Mouse (Mus musculus): Measurements from ENCODE around the gene Tbl1x. TPM values are rescaled to one million over a fixed set of nuclear protein-coding genes. Genes with fewer than 3 reads are reported as not detected.
"Not testable (repeated sequence)": the region's sequence is repeated elsewhere in the genome, so short reads cannot be mapped to it uniquely, and the experiment has no call there.

The Tbl1x gene
- polyA plus RNA-seq, 1 experiment from 2014 or later = 48.9 TPM

DNA sequence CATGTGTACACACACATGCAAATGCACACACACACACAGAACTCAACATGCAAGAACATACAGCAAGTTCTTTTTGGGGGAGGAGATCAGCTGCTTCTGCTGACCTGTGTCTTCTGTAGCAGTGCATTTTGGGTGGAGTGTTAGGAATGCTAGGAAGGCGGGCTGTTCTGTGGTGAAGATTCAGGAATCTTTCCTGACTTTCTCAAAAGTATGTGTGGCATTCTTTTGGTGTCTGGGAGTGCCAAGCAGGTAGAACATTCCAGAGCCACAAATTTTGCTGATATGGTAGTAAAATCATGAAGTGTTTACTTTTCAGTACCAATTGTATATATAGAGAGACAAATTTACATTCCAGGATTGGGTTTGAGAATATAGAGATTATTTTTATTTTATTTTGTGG is 17.6 kb downstream of the Tbl1x start:
- Histone ChIP-seq H3K4me2 (ENCODE audit: low read depth, low read length) (no peak overlapping the region), H3K4me1 (ENCODE audit: control insufficient read depth, insufficient read depth, low read length) (no peaks in the 10 kb centered on the region), H3K4me3 (ENCODE audit: low read depth, low read length) (no peak overlapping the region), H3K27me3 (ENCODE audit: control insufficient read depth, insufficient read depth, low read length) (no peaks in the 10 kb centered on the region), H3K9me3 (ENCODE audit: control insufficient read depth, low read length) (no peaks in the 10 kb centered on the region), H3K27ac (ENCODE audit: low read depth, low read length) (no peak overlapping the region), H3K36me3 (ENCODE audit: control insufficient read depth, insufficient read depth, low read length) (no peaks in the 10 kb centered on the region), H3K9ac (replicated peaks; ENCODE audit: low read depth, low read length) (no peak overlapping the region)
- WGBS = 84% methylated on average over 1 of the region's 1 CpGs
- ATAC-seq (ENCODE audit: low read depth) = no peak

DNA sequence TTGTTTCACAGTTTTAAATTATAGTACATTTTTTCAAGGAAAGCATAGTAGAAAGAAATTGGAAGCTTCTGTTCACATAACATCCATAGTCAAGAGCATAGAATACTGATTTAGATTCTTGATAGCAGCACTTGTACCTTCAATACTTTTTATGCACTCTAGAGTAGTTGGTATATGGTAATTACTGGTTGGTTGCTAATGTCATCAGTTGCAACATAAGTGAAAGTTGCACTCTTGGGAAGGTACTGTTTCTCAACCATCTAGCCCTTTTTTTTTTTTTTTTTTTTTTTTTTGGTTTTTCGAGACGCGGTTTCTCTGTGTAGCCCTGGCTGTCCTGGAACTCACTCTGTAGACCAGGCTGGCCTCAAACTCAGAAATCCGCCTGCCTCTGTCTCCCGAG is 20.2 kb downstream of the Tbl1x start:
- Histone ChIP-seq H3K27ac (ENCODE audit: low read depth, low read length) (no peak overlapping the region), H3K36me3 (ENCODE audit: control insufficient read depth, insufficient read depth, low read length) (no peaks in the 10 kb centered on the region), H3K9me3 (ENCODE audit: control insufficient read depth, low read length) (no peaks in the 10 kb centered on the region), H3K9ac (replicated peaks; ENCODE audit: low read depth, low read length) (no peak overlapping the region), H3K4me1 (ENCODE audit: control insufficient read depth, insufficient read depth, low read length) (no peaks in the 10 kb centered on the region), H3K27me3 (ENCODE audit: control insufficient read depth, insufficient read depth, low read length) (no peaks in the 10 kb centered on the region), H3K4me2 (ENCODE audit: low read depth, low read length) (no peak overlapping the region), H3K4me3 (ENCODE audit: low read depth, low read length) (no peak overlapping the region)
- WGBS = 79% methylated on average over 5 of the region's 5 CpGs
- ATAC-seq (ENCODE audit: low read depth) = no peak

DNA sequence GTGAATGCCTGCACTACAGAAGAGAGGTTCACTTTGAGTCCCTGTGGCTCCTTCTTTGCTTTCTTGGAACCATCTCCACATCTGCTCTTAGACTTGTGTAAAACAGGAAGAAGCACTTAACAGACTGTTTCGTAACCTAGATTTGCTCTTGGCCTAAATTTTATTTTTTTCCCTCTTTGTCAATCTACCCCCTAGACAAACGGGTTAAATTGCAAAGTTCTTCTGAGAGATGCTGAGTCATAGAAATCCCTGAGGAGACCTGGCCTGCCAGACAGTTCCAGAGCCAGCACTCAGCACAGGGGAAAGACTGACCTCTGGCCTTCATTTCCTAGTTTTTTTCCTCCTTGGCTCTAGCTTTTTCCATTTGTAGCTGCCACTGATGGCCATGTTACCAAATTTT is 23.1 kb downstream of the Tbl1x start:
- 77% methylated on average over 2 of the region's 2 CpGs for WGBS
- no peak overlapping the region for H3K4me2 ChIP-seq (ENCODE audit: low read depth, low read length)
- H3K4me1 ChIP-seq (ENCODE audit: control insufficient read depth, insufficient read depth, low read length) = no peaks in the 10 kb centered on the region
- no peak overlapping the region for H3K4me3 ChIP-seq (ENCODE audit: low read depth, low read length)
- H3K9me3 ChIP-seq (ENCODE audit: control insufficient read depth, low read length) = no peaks in the 10 kb centered on the region
- no peak overlapping the region for H3K9ac ChIP-seq (replicated peaks; ENCODE audit: low read depth, low read length)
- H3K27ac ChIP-seq (ENCODE audit: low read depth, low read length) = no peak overlapping the region
- ATAC-seq (ENCODE audit: low read depth) = no peak
- H3K36me3 ChIP-seq (ENCODE audit: control insufficient read depth, insufficient read depth, low read length) = no peaks in the 10 kb centered on the region
- no peaks in the 10 kb centered on the region for H3K27me3 ChIP-seq (ENCODE audit: control insufficient read depth, insufficient read depth, low read length)

DNA sequence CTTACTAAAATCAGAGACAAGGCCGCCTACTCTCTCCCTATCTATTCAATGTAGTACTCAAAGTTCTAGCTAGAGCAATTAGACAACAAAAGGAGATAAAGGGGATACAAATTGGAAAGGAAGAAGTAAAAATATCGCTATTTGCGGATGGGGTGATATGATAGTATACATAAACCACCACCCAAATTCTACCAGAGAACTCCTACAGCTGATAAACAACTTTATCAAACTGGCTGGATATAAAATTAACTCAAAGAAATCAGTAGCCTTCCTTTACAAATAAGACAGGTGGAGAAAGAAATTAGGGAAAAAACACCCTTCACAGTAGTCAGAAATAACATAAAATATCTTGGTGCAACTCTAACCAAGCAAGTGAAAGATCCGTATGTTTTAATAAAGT is 29.0 kb downstream of the Tbl1x start:
- ATAC-seq (ENCODE audit: low read depth); H3K36me3 ChIP-seq (ENCODE audit: control insufficient read depth, insufficient read depth, low read length); H3K4me3 ChIP-seq (ENCODE audit: low read depth, low read length); H3K4me2 ChIP-seq (ENCODE audit: low read depth, low read length); H3K9me3 ChIP-seq (ENCODE audit: control insufficient read depth, low read length); H3K27ac ChIP-seq (ENCODE audit: low read depth, low read length); H3K27me3 ChIP-seq (ENCODE audit: control insufficient read depth, insufficient read depth, low read length); H3K9ac ChIP-seq (replicated peaks; ENCODE audit: low read depth, low read length); H3K4me1 ChIP-seq (ENCODE audit: control insufficient read depth, insufficient read depth, low read length): not testable (repeated sequence)
- 81% methylated on average over 4 of the region's 4 CpGs for WGBS

DNA sequence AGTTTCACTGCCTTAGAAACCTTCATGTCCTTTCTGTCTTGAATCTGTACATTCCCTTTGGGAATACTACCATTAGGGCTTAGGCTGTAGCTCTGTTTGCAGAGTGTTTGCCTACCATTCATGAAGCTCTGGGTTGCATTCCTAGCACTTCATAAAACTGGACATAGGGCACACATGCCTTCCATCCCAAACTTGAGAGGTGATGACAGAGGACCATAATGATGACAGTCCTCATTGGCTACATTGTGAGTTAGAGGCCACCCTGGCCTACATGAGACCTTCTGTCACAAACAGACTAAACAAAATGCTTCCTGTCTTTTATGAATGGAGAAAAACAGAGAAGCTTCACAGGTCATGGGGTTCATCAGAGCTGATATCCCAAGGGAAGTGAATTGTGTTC is 33.2 kb downstream of the Tbl1x start:
- Histone ChIP-seq H3K36me3 (ENCODE audit: control insufficient read depth, insufficient read depth, low read length) (no peaks in the 10 kb centered on the region), H3K27me3 (ENCODE audit: control insufficient read depth, insufficient read depth, low read length) (no peaks in the 10 kb centered on the region), H3K9me3 (ENCODE audit: control insufficient read depth, low read length) (no peaks in the 10 kb centered on the region), H3K9ac (replicated peaks; ENCODE audit: low read depth, low read length) (no peak overlapping the region), H3K4me1 (ENCODE audit: control insufficient read depth, insufficient read depth, low read length) (no peaks in the 10 kb centered on the region), H3K4me3 (ENCODE audit: low read depth, low read length) (no peak overlapping the region), H3K27ac (ENCODE audit: low read depth, low read length) (no peak overlapping the region), H3K4me2 (ENCODE audit: low read depth, low read length) (no peak overlapping the region)
- ATAC-seq (ENCODE audit: low read depth) = no peak

DNA sequence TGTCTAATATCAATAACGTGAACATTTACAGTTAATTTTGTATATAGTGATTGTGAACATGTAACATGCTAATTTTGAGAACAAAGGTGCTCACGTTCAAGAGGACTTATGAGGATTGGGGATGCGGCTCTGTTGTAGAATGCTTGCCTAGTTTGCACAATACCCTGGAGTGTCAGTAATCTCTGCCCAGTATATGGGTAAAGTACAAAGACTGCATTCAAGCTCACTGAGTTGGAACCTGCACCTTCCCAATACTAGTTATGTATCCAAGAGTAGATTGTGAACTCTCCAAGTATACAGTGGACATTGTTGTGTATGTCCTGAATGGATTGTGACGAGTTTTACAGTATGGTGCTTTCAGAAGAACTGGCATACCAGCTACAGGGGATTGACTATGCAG is 33.7 kb downstream of the Tbl1x start:
- Histone ChIP-seq H3K4me1 (ENCODE audit: control insufficient read depth, insufficient read depth, low read length) (no peaks in the 10 kb centered on the region), H3K9me3 (ENCODE audit: control insufficient read depth, low read length) (no peaks in the 10 kb centered on the region), H3K36me3 (ENCODE audit: control insufficient read depth, insufficient read depth, low read length) (no peaks in the 10 kb centered on the region), H3K9ac (replicated peaks; ENCODE audit: low read depth, low read length) (no peak overlapping the region), H3K27ac (ENCODE audit: low read depth, low read length) (no peak overlapping the region), H3K4me3 (ENCODE audit: low read depth, low read length) (no peak overlapping the region), H3K27me3 (ENCODE audit: control insufficient read depth, insufficient read depth, low read length) (no peaks in the 10 kb centered on the region), H3K4me2 (ENCODE audit: low read depth, low read length) (no peak overlapping the region)
- 70% methylated on average over 4 of the region's 4 CpGs for WGBS
- ATAC-seq (ENCODE audit: low read depth) = no peak

DNA sequence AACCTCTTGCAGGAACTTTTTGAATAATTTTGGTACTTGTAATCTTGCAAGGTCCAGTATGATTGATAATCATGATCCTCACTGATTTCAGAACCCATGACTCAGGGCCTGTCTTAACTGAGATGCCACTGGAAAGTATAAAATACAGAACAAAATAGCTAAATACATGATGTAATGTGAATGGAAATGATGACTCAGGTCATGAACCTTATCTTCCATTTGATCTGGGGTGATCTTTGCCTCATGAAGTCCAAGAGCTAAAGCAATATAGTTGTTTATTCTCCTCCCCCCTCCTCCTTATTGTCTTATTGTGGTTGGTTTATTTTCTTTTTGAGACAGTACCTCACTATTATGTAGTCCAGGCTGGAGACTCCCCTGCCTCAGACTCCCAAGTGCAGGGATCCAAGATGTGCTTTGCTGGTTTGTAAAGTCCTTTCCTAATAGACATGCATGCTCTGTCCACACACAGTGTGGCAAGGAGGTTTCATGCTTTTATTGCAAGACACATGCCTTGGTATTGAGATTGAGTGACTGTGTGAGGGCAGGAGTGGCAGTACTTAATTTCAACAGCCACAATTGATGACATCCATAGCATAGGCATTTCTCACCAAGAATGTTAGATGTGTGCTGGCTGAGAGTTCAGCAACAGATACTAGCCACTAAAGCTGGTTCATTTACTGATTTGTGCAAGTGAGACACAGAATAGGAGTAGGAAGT is 34.7 kb downstream of the Tbl1x start:
- no peak for ATAC-seq (ENCODE audit: low read depth)
- Histone ChIP-seq H3K4me3 (ENCODE audit: low read depth, low read length) (no peak overlapping the region), H3K36me3 (ENCODE audit: control insufficient read depth, insufficient read depth, low read length) (no peaks in the 10 kb centered on the region), H3K27ac (ENCODE audit: low read depth, low read length) (no peak overlapping the region), H3K27me3 (ENCODE audit: control insufficient read depth, insufficient read depth, low read length) (no peaks in the 10 kb centered on the region), H3K9me3 (ENCODE audit: control insufficient read depth, low read length) (no peaks in the 10 kb centered on the region), H3K9ac (replicated peaks; ENCODE audit: low read depth, low read length) (no peak overlapping the region), H3K4me2 (ENCODE audit: low read depth, low read length) (no peak overlapping the region), H3K4me1 (ENCODE audit: control insufficient read depth, insufficient read depth, low read length) (no peaks in the 10 kb centered on the region)

DNA sequence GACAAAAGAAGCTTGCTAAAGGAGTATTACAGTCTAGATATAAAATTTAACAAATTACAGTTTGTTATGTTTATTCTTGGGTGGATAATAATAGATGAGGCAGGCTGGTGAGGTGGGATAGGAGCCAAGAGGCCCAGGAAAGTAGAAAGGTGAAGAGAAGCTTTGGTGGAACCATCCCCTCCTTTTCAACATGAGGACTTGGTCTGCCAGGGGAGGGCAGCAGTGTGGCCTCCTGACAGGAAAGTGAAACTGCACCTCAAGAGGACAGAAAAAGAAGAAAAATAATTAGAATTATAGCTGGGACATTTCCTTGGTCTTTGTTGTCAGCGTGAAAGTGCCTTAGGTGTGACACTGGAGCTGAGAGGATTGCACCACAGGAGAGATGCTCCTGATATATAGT is 35.6 kb downstream of the Tbl1x start:
- H3K27me3 ChIP-seq (ENCODE audit: control insufficient read depth, insufficient read depth, low read length) = no peaks in the 10 kb centered on the region
- 90% methylated on average over 1 of the region's 1 CpGs for WGBS
- no peaks in the 10 kb centered on the region for H3K9me3 ChIP-seq (ENCODE audit: control insufficient read depth, low read length)
- H3K9ac ChIP-seq (replicated peaks; ENCODE audit: low read depth, low read length) = no peak overlapping the region
- H3K4me2 ChIP-seq (ENCODE audit: low read depth, low read length) = no peak overlapping the region
- H3K27ac ChIP-seq (ENCODE audit: low read depth, low read length) = no peak overlapping the region
- H3K4me3 ChIP-seq (ENCODE audit: low read depth, low read length) = no peak overlapping the region
- H3K4me1 ChIP-seq (ENCODE audit: control insufficient read depth, insufficient read depth, low read length) = no peaks in the 10 kb centered on the region
- no peaks in the 10 kb centered on the region for H3K36me3 ChIP-seq (ENCODE audit: control insufficient read depth, insufficient read depth, low read length)
- no peak for ATAC-seq (ENCODE audit: low read depth)

DNA sequence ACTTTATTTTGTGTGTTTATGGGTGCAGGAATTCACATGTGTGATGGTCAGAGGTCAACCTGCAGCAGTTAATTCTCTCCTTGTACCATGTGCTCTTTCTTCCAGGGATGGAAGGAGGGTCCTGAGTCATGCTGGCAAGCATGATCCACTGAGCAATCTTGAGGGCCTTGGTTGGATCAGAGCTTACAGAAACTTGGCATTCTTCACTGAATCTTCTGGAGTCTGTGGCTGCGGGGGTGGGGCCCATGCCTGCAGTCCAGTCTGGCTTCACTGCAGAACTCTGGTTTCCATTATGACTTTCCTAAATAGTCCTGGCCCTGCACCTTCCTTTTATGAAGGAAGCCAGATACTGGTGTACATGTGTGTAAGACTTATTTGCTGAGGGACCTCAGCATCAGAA is 38.1 kb downstream of the Tbl1x start:
- Histone ChIP-seq H3K27me3 (ENCODE audit: control insufficient read depth, insufficient read depth, low read length) (no peaks in the 10 kb centered on the region), H3K36me3 (ENCODE audit: control insufficient read depth, insufficient read depth, low read length) (no peaks in the 10 kb centered on the region), H3K4me3 (ENCODE audit: low read depth, low read length) (no peak overlapping the region), H3K4me2 (ENCODE audit: low read depth, low read length) (no peak overlapping the region), H3K9ac (replicated peaks; ENCODE audit: low read depth, low read length) (no peak overlapping the region), H3K9me3 (ENCODE audit: control insufficient read depth, low read length) (no peaks in the 10 kb centered on the region), H3K27ac (ENCODE audit: low read depth, low read length) (no peak overlapping the region), H3K4me1 (ENCODE audit: control insufficient read depth, insufficient read depth, low read length) (no peaks in the 10 kb centered on the region)
- no peak for ATAC-seq (ENCODE audit: low read depth)
- WGBS = 100% methylated on average over 1 of the region's 1 CpGs

DNA sequence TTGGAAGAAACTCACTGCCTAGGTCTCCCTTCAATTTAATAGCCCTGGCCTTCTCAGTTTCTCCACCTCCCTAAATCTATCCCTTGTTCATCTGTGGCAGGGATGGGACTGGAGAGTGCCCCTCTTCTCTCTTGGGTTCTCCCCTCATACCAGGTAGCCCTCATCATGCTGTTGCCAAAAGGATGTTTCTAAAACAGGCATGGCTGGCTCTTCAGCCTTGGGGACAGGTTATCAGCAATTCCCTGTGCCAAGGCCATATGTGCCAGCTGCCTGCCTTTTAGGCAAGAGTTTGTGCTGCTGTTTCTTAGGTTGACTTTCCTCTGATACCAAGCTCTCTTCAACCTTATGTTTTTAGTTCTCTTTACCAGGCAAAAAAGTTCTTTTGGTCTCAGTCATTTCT is 39.6 kb downstream of the Tbl1x start:
- no peaks in the 10 kb centered on the region for H3K27me3 ChIP-seq (ENCODE audit: control insufficient read depth, insufficient read depth, low read length)

More for the DNA sequence above, 39.6 kb downstream of the Tbl1x start:
- Histone ChIP-seq H3K9me3 (ENCODE audit: control insufficient read depth, low read length) (no peaks in the 10 kb centered on the region), H3K36me3 (ENCODE audit: control insufficient read depth, insufficient read depth, low read length) (no peaks in the 10 kb centered on the region), H3K4me3 (ENCODE audit: low read depth, low read length) (no peak overlapping the region), H3K9ac (replicated peaks; ENCODE audit: low read depth, low read length) (no peak overlapping the region), H3K4me2 (ENCODE audit: low read depth, low read length) (no peak overlapping the region), H3K4me1 (ENCODE audit: control insufficient read depth, insufficient read depth, low read length) (no peaks in the 10 kb centered on the region), H3K27ac (ENCODE audit: low read depth, low read length) (no peak overlapping the region)
- ATAC-seq (ENCODE audit: low read depth) = no peak
